Mouse (Mus musculus) CH12.LX (cell line): ENCODE results near the gene A730015C16Rik.

Source experiments
- EP300 ChIP-seq: IDR thresholded peaks from 2 replicates; pipeline ENCODE4 v1.6.1; 2011; ENCODE audit warnings: low read length, improper control_type of control experiment
- ETS1 ChIP-seq: conservative IDR thresholded peaks from 2 replicates; pipeline ENCODE4 v1.6.1; 2012; ENCODE audit warnings: low read depth, mild to moderate bottlenecking, inconsistent platforms, low read length, improper control_type of control experiment, moderate library complexity
- MAX ChIP-seq: IDR thresholded peaks from 2 replicates; pipeline ENCODE4 v1.6.1; 2011; ENCODE audit warnings: low read length, improper control_type of control experiment
- POLR2A ChIP-seq: IDR thresholded peaks from 2 replicates; pipeline ENCODE4 v1.6.1; 2011; ENCODE audit warnings: low read depth, mild to moderate bottlenecking, improper control_type of control experiment, low read length
- TCF12 ChIP-seq: IDR thresholded peaks from 2 replicates; pipeline ENCODE4 v1.6.1; 2014; ENCODE audit warnings: low read depth, mild to moderate bottlenecking, inconsistent platforms, low read length, improper control_type of control experiment

DNA sequence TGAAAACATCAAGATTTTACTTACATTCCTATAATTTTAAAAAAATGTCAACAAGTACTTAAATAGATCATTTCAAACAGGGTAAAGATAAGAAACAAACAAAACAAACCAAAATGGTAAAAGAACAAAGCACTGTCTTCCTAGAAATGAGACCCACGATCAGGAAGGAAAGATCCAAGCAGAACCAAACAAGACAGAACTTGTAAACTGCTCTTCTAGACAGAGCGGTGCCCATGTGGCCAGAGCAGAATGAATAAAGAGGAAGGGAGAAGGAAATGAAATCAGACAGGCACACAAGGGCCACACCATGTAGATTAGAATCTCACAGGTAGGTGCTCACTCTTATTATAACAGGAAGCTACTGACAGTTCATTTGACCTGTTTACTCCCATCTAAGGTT is 21.8 kb downstream of the A730015C16Rik start:
- TF ChIP-seq EP300 = 0 out of 2 replicates have a peak, but pooled peaks have one; percentile 7
- TF ChIP-seq ETS1 = no peak
- no peak for TF ChIP-seq TCF12
- no peak for TF ChIP-seq POLR2A
- TF ChIP-seq MAX = no peak
